Mouse (Mus musculus): ENCODE data around the gene AU040320. TPM values are rescaled to one million over a fixed set of nuclear protein-coding genes. Genes with fewer than 3 reads are reported as not detected.

AU040320 gene
- total RNA-seq, 2 experiments from 2014 or later, result 53.5 to 59.9 TPM

GRCm38 (mm10) chr4:126770831-126771230 is 17.5 kb downstream of the AU040320 start:
- H3K27ac ChIP-seq, result no peak overlapping the region
- intact Hi-C loops (cut with DNase I), result no loop called here
- DNase-seq (ENCODE audit: extremely low spot score in 1 of 2, low spot score in 2 of 2), result no peak
- no peak for TF ChIP-seq CTCF (IDR thresholded peaks at IDR 0.05)
- no peak overlapping the region for H3K4me3 ChIP-seq

- no peak for TF ChIP-seq CTCF (IDR thresholded peaks at IDR 0.05)
- Histone ChIP-seq H3K27ac (no peak overlapping the region), H3K4me3 (no peak overlapping the region)
- intact Hi-C loops (cut with DNase I), result no loop called here
- no peak for DNase-seq (ENCODE audit: extremely low spot score in 1 of 2, low spot score in 2 of 2)
Measured at GRCm38 (mm10) chr4:126773871-126774270, 20.5 kb downstream of the AU040320 start.

GRCm38 (mm10) chr4:126775182-126775581 is 21.8 kb downstream of the AU040320 start:
- Histone ChIP-seq H3K27ac (no peak overlapping the region), H3K4me3 (no peak overlapping the region)
- no peak for TF ChIP-seq CTCF (IDR thresholded peaks at IDR 0.05)
- intact Hi-C loops (cut with DNase I), result no loop called here
- no peak for DNase-seq (ENCODE audit: extremely low spot score in 1 of 2, low spot score in 2 of 2)

- intact Hi-C loops (cut with DNase I), result loop anchor here (1.0 kb wide), 1 partner anchor 27 kb away; no protein-coding TSS in a partner anchor
- peak overlapping the region; percentile 2 for H3K4me3 ChIP-seq
- H3K27ac ChIP-seq, result peak overlapping the region; percentile 66
- DNase-seq (ENCODE audit: extremely low spot score in 1 of 2, low spot score in 2 of 2), result no peak
- no peak for TF ChIP-seq CTCF (IDR thresholded peaks at IDR 0.05)
Measured at GRCm38 (mm10) chr4:126779148-126779581, 25.8 kb downstream of the AU040320 start.

- Histone ChIP-seq H3K4me3 (peak overlapping the region; percentile 2), H3K27ac (peak overlapping the region; percentile 66)
- DNase-seq (ENCODE audit: extremely low spot score in 1 of 2, low spot score in 2 of 2), result no peak
- no peak for TF ChIP-seq CTCF (IDR thresholded peaks at IDR 0.05)
- intact Hi-C loops (cut with DNase I), result loop anchor here (1.0 to 5.0 kb wide), 2 partner anchors 28 to 42 kb away; no protein-coding TSS in a partner anchor
Measured at GRCm38 (mm10) chr4:126779826-126780775, 26.8 kb downstream of the AU040320 start.

- no peak for TF ChIP-seq CTCF (IDR thresholded peaks at IDR 0.05)
- Histone ChIP-seq H3K4me3 (no peak overlapping the region), H3K27ac (no peak overlapping the region; the same call in 1 of the 2 replicates)
- intact Hi-C loops (cut with DNase I), result loop anchor here (5.0 kb wide), 1 partner anchor 40 kb away; no protein-coding TSS in a partner anchor
- no peak for DNase-seq (ENCODE audit: extremely low spot score in 1 of 2, low spot score in 2 of 2)
Measured at GRCm38 (mm10) chr4:126781871-126782270, 28.5 kb downstream of the AU040320 start.

GRCm38 (mm10) chr4:126782512-126782911 is 29.2 kb downstream of the AU040320 start:
- no peak for TF ChIP-seq CTCF (IDR thresholded peaks at IDR 0.05)
- DNase-seq (ENCODE audit: extremely low spot score in 1 of 2, low spot score in 2 of 2), result no peak
- peak overlapping the region; percentile 12; the same call in 1 of the 2 replicates for H3K27ac ChIP-seq
- intact Hi-C loops (cut with DNase I), result loop anchor here (5.0 kb wide), 1 partner anchor 40 kb away; no protein-coding TSS in a partner anchor
- no peak overlapping the region for H3K4me3 ChIP-seq

- intact Hi-C loops (cut with DNase I), result loop anchor here (5.0 kb wide), 1 partner anchor 39 kb away; no protein-coding TSS in a partner anchor
- peak; percentile 31 to 52 for DNase-seq (ENCODE audit: extremely low spot score in 1 of 2, low spot score in 2 of 2)
- H3K4me3 ChIP-seq, result no peak overlapping the region
- no peak for TF ChIP-seq CTCF (IDR thresholded peaks at IDR 0.05)
- H3K27ac ChIP-seq, result peak overlapping the region; percentile 12; the same call in 1 of the 2 replicates
Measured at GRCm38 (mm10) chr4:126782996-126783395, 29.7 kb downstream of the AU040320 start.

- peak; percentile 23 to 28 for DNase-seq (ENCODE audit: extremely low spot score in 1 of 2, low spot score in 2 of 2)
- no peak for TF ChIP-seq CTCF (IDR thresholded peaks at IDR 0.05)
- Histone ChIP-seq H3K4me3 (no peak overlapping the region), H3K27ac (peak overlapping the region; percentile 55)
- intact Hi-C loops (cut with DNase I), result no loop called here
Measured at GRCm38 (mm10) chr4:126792341-126793102, 39.2 kb downstream of the AU040320 start.

- Histone ChIP-seq H3K4me3 (no peak overlapping the region), H3K27ac (no peak overlapping the region)
- intact Hi-C loops (cut with DNase I), result no loop called here
- DNase-seq (ENCODE audit: extremely low spot score in 1 of 2, low spot score in 2 of 2), result no peak
- TF ChIP-seq CTCF (IDR thresholded peaks at IDR 0.05), result no peak
Measured at GRCm38 (mm10) chr4:126802174-126802573, 48.8 kb downstream of the AU040320 start.

GRCm38 (mm10) chr4:126803268-126803873 is 50.0 kb downstream of the AU040320 start:
- no peak for DNase-seq (ENCODE audit: extremely low spot score in 1 of 2, low spot score in 2 of 2)
- intact Hi-C loops (cut with DNase I), result no loop called here
- TF ChIP-seq CTCF (IDR thresholded peaks at IDR 0.05), result no peak
- H3K27ac ChIP-seq, result peak overlapping the region; percentile 42; the same call in 1 of the 2 replicates
- H3K4me3 ChIP-seq, result no peak overlapping the region
